Mouse (Mus musculus) heart, postnatal 0 days (tissue): ENCODE data around the gene Lypla2.

Experiments used
- CTCF ChIP-seq: IDR thresholded peaks from 2 replicates; pipeline ENCODE4 v1.5.1; 2016; ENCODE audit warnings: antibody characterized with exemption, control low read depth, low read depth
- EP300 ChIP-seq: IDR thresholded peaks from 2 replicates; pipeline ENCODE4 v1.6.1; 2016; ENCODE audit warnings: antibody characterized with exemption, low read depth

- TF ChIP-seq CTCF (no peak), EP300 (no peak)
Observed at GRCm38 (mm10) chr4:135953179-135953578, 19.2 kb downstream of the Lypla2 start.
